Mouse (Mus musculus): ENCODE data around the gene Tsg101.

DNA sequence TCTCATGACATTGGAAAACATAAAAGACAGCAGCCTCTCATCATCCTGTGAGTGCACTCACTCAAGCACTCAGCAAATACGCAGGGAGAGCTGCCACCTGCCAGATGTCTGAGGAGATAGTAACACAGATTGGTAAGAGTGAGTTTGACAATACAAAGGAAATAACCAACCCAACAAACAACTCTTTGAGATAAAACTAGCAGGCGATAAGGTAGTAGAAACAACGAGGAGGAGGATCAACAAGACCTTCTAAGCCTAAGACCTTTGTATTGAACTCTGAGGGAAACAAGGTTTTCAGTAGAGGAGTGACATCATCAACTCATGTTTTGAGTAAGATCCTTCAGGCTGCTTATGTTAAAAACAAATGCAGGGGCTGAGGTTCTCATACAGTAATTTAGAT is 20.4 kb downstream of the Tsg101 start:
- no peak for TF ChIP-seq CTCF (IDR thresholded peaks at IDR 0.05; ENCODE audit: low read depth)
- no peak for TF ChIP-seq EP300 (optimal IDR thresholded peaks at IDR 0.05)

Measured in stomach, postnatal 0 days (tissue).